Mouse (Mus musculus): ENCODE measurements around the gene Gm10135. TPM values are rescaled to one million over a fixed set of nuclear protein-coding genes. Genes with fewer than 3 reads are reported as not detected.
"Not testable (repeated sequence)": the region's sequence is repeated elsewhere in the genome, so short reads cannot be mapped to it uniquely, and the experiment has no call there.

The Gm10135 gene
- polyA plus RNA-seq, 1 experiment from 2014 or later = not detected

DNA sequence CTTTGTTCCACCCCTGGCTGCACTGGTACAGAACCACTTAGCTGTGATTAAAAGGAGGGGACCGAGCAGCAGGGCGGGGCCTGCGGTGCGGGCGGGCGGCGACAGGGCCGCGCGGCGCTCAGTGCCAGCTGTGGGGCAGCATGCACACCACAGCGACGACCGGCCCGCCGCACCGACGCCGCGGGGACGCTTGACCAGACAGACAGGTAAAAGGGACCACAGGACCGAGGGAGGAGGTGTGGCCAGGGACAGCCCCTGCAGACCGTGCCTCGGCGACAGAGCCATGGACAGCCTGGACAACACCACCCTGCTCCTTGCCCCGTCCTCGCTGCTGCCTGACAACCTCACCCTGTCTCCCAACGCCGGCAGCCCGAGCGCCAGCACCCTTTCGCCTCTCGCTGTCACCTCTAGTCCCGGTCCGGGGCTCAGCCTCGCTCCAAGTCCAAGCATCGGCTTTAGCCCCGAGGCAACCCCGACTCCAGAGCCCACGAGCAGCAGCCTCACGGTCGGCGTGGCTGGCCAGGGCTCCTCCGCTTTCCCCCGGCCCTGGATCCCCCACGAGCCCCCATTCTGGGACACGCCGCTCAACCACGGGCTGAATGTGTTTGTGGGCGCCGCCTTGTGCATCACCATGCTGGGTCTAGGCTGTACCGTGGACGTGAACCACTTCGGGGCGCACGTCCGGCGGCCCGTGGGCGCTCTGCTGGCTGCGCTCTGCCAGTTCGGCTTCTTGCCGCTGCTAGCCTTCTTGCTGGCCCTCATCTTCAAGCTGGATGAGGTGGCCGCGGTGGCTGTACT lies 32.5 kb upstream of the Gm10135 start, which contains the start of gene Slc10a4:
Slc10a4 (plus strand) TSS at position 100 of the 798 bp plus-strand sequence.
- Histone ChIP-seq H3K4me3 (ENCODE audit: low read depth, low read length) (peak within 1 kb of the TSS; percentile 48), H3K9me3 (replicated peaks; ENCODE audit: control insufficient read depth, low read length, poor library complexity, severe bottlenecking) (no peaks in the 10 kb centered on the region), H3K27me3 (ENCODE audit: control insufficient read depth, insufficient read depth, low read depth, low read length) (no peaks in the 10 kb centered on the region), H3K4me2 (ENCODE audit: low read length) (peak within 1 kb of the TSS; percentile 66), H3K36me3 (ENCODE audit: control insufficient read depth, insufficient read depth, low read length) (no peaks in the 10 kb centered on the region), H3K27ac (ENCODE audit: low read length) (no peak within 1 kb of the TSS), H3K9ac (ENCODE audit: low read depth, low read length) (peak within 1 kb of the TSS; percentile 67), H3K4me1 (ENCODE audit: control insufficient read depth, insufficient read depth, low read length) (0 out of 2 replicates have a peak, but pooled peaks cover 2% of the 10 kb centered on the region)
- WGBS = 5% methylated on average over 65 of the region's 65 CpGs
- peak; percentile 90 for ATAC-seq

DNA sequence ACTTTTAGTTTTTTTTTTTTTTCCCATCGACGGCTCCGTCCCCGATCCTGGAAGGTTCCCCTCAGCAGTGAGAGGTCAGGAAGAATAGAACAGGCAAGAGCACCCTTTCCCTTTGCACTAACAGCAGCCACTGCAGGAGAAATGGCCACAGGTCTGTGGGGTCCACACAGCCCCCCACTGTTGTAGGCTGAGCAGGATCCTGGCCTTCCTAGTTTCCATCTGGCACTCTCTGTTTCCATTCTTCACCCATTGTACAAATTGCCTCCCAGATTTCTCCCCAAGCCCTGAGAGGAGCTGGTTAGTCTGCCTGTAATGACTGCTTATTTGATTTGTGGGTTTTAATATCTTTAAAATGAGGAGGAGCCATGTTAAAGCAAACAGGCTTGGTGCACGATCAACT lies 29.5 kb upstream of the Gm10135 start:
- no peaks in the 10 kb centered on the region for H3K9me3 ChIP-seq (replicated peaks; ENCODE audit: control insufficient read depth, low read length, poor library complexity, severe bottlenecking)
- no peaks in the 10 kb centered on the region for H3K36me3 ChIP-seq (ENCODE audit: control insufficient read depth, insufficient read depth, low read length)
- 87% methylated on average over 5 of the region's 5 CpGs for WGBS
- H3K4me3 ChIP-seq (ENCODE audit: low read depth, low read length) = no peak overlapping the region
- H3K4me2 ChIP-seq (ENCODE audit: low read length) = no peak overlapping the region
- H3K4me1 ChIP-seq (ENCODE audit: control insufficient read depth, insufficient read depth, low read length) = 0 out of 2 replicates have a peak, but pooled peaks cover 2% of the 10 kb centered on the region
- no peak overlapping the region for H3K9ac ChIP-seq (ENCODE audit: low read depth, low read length)
- H3K27me3 ChIP-seq (ENCODE audit: control insufficient read depth, insufficient read depth, low read depth, low read length) = no peaks in the 10 kb centered on the region
- H3K27ac ChIP-seq (ENCODE audit: low read length) = no peak overlapping the region
- no peak for ATAC-seq

DNA sequence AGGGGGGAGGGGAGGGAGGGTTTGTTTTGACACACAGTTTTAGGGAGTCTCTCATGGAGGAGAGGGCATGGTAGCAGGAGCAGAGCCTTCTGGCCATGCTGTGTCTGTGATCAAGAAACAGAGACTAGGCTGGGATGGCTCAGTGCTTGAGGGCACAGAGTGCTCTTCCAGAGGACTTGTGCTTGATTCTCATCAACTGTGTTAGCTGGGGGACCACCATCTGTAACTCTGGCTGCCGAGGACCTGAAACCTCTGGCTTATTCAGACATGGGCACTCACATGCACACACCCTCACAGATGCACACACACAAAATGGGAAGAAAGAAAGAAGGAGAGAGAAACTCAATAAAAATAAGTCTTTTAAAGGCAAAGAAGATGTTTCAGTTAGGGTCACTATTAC lies 24.0 kb upstream of the Gm10135 start:
- not testable (repeated sequence) for H3K4me3 ChIP-seq (ENCODE audit: low read depth, low read length); H3K9me3 ChIP-seq (replicated peaks; ENCODE audit: control insufficient read depth, low read length, poor library complexity, severe bottlenecking); ATAC-seq; H3K9ac ChIP-seq (ENCODE audit: low read depth, low read length); H3K27ac ChIP-seq (ENCODE audit: low read length); H3K4me1 ChIP-seq (ENCODE audit: control insufficient read depth, insufficient read depth, low read length); H3K36me3 ChIP-seq (ENCODE audit: control insufficient read depth, insufficient read depth, low read length); H3K4me2 ChIP-seq (ENCODE audit: low read length); H3K27me3 ChIP-seq (ENCODE audit: control insufficient read depth, insufficient read depth, low read depth, low read length)
- WGBS = 84% methylated on average over 1 of the region's 1 CpGs

DNA sequence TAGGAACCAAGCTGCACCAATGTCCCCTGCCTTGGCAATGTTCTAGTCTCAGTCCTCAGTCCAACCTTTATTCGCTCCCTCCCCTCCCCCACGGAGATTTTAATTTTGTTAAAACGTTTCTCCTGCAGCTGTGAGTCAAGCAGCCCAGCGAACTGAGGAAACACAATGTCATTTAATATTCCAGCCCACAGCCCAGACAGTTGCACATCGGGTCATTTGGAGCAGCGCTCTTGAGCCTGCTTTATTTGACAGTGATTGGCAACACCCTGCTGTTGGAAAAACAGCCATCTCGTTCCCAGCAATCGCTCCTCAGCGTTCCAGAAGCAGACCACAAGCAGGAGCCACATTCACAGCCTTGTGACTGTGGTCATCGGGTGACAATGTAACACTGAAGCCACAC lies 20.9 kb upstream of the Gm10135 start:
- no peaks in the 10 kb centered on the region for H3K36me3 ChIP-seq (ENCODE audit: control insufficient read depth, insufficient read depth, low read length)
- peaks cover 9% of the 10 kb centered on the region; the same call in 1 of the 2 replicates for H3K4me1 ChIP-seq (ENCODE audit: control insufficient read depth, insufficient read depth, low read length)
- no peak for ATAC-seq
- no peak overlapping the region for H3K27ac ChIP-seq (ENCODE audit: low read length)
- 0 out of 2 replicates have a peak overlapping the region, but pooled peaks have one; percentile 6 for H3K4me2 ChIP-seq (ENCODE audit: low read length)
- no peak overlapping the region for H3K9ac ChIP-seq (ENCODE audit: low read depth, low read length)
- WGBS = 15% methylated on average over 10 of the region's 10 CpGs
- no peaks in the 10 kb centered on the region for H3K9me3 ChIP-seq (replicated peaks; ENCODE audit: control insufficient read depth, low read length, poor library complexity, severe bottlenecking)
- H3K4me3 ChIP-seq (ENCODE audit: low read depth, low read length) = no peak overlapping the region
- no peaks in the 10 kb centered on the region for H3K27me3 ChIP-seq (ENCODE audit: control insufficient read depth, insufficient read depth, low read depth, low read length)

DNA sequence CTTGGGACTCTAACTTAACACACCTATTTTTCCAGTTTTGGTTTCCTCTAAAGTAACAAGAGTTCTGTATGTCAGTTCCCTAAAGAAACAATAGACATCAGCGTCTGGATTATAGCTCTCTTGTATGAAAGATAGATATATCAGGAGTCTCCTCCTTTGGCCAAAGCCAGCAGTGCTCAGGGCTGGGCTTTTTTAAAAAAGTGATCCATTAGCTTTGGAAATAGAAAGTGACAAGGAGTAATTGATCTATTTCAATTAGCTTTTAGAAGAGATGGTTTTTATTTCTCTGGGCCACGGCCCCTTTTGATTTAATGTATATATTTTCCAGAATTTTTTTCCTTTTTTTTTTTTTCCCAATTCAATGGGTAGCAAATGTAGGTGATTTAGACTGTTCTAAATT lies 20.4 kb upstream of the Gm10135 start:
- Histone ChIP-seq H3K9me3 (replicated peaks; ENCODE audit: control insufficient read depth, low read length, poor library complexity, severe bottlenecking) (no peaks in the 10 kb centered on the region), H3K4me2 (ENCODE audit: low read length) (no peak overlapping the region), H3K27me3 (ENCODE audit: control insufficient read depth, insufficient read depth, low read depth, low read length) (no peaks in the 10 kb centered on the region), H3K36me3 (ENCODE audit: control insufficient read depth, insufficient read depth, low read length) (no peaks in the 10 kb centered on the region), H3K4me1 (ENCODE audit: control insufficient read depth, insufficient read depth, low read length) (peaks cover 9% of the 10 kb centered on the region; the same call in 1 of the 2 replicates), H3K27ac (ENCODE audit: low read length) (no peak overlapping the region), H3K4me3 (ENCODE audit: low read depth, low read length) (no peak overlapping the region), H3K9ac (ENCODE audit: low read depth, low read length) (no peak overlapping the region)
- WGBS = 62% methylated on average over 2 of the region's 2 CpGs
- ATAC-seq = no peak

DNA sequence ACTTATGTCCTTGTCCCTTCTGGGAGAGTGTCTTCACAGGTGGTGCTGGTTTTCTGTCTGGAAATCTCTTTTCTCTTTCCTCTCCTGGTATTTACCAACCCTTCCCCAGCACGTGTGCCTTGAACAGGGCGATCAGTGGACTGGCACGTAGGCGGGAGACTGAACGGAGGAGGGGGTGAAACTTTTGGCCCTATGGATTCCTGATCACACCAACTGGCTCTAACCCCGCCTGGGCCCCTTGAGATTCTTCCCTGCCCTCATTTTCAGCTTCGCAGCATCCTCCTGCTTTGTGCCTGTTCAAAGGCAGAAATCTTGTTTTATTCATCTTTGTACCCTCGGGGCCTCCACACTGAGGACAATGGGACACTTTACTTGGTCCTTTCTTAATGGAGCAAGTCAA lies 19.9 kb upstream of the Gm10135 start:
- Histone ChIP-seq H3K4me1 (ENCODE audit: control insufficient read depth, insufficient read depth, low read length) (peaks cover 9% of the 10 kb centered on the region; the same call in 1 of the 2 replicates), H3K9me3 (replicated peaks; ENCODE audit: control insufficient read depth, low read length, poor library complexity, severe bottlenecking) (no peaks in the 10 kb centered on the region), H3K4me2 (ENCODE audit: low read length) (no peak overlapping the region), H3K9ac (ENCODE audit: low read depth, low read length) (no peak overlapping the region), H3K27ac (ENCODE audit: low read length) (no peak overlapping the region), H3K27me3 (ENCODE audit: control insufficient read depth, insufficient read depth, low read depth, low read length) (no peaks in the 10 kb centered on the region), H3K4me3 (ENCODE audit: low read depth, low read length) (no peak overlapping the region), H3K36me3 (ENCODE audit: control insufficient read depth, insufficient read depth, low read length) (no peaks in the 10 kb centered on the region)
- 19% methylated on average over 8 of the region's 8 CpGs for WGBS
- no peak for ATAC-seq

GRCm38 (mm10) chr5:72992474-72992873 lies 18.0 kb upstream of the Gm10135 start:
- H3K4me1 ChIP-seq (ENCODE audit: control insufficient read depth, insufficient read depth, low read length) = peaks cover 9% of the 10 kb centered on the region; the same call in 1 of the 2 replicates

GRCm38 (mm10) chr5:72989756-72990155 lies 15.3 kb upstream of the Gm10135 start:
- no peak for ATAC-seq
- Histone ChIP-seq H3K9ac (ENCODE audit: low read depth, low read length) (no peak overlapping the region), H3K4me2 (ENCODE audit: low read length) (no peak overlapping the region), H3K9me3 (replicated peaks; ENCODE audit: control insufficient read depth, low read length, poor library complexity, severe bottlenecking) (no peaks in the 10 kb centered on the region), H3K4me3 (ENCODE audit: low read depth, low read length) (no peak overlapping the region), H3K4me1 (ENCODE audit: control insufficient read depth, insufficient read depth, low read length) (peaks cover 5% of the 10 kb centered on the region; the same call in 1 of the 2 replicates), H3K27me3 (ENCODE audit: control insufficient read depth, insufficient read depth, low read depth, low read length) (no peaks in the 10 kb centered on the region), H3K36me3 (ENCODE audit: control insufficient read depth, insufficient read depth, low read length) (no peaks in the 10 kb centered on the region), H3K27ac (ENCODE audit: low read length) (no peak overlapping the region)
- WGBS = 56% methylated on average over 8 of the region's 8 CpGs

More at GRCm38 (mm10) chr5:72992474-72992873, 18.0 kb upstream of the Gm10135 start:
- Histone ChIP-seq H3K27ac (ENCODE audit: low read length) (no peak overlapping the region), H3K27me3 (ENCODE audit: control insufficient read depth, insufficient read depth, low read depth, low read length) (no peaks in the 10 kb centered on the region), H3K9me3 (replicated peaks; ENCODE audit: control insufficient read depth, low read length, poor library complexity, severe bottlenecking) (no peaks in the 10 kb centered on the region), H3K4me3 (ENCODE audit: low read depth, low read length) (no peak overlapping the region), H3K36me3 (ENCODE audit: control insufficient read depth, insufficient read depth, low read length) (no peaks in the 10 kb centered on the region), H3K9ac (ENCODE audit: low read depth, low read length) (no peak overlapping the region), H3K4me2 (ENCODE audit: low read length) (no peak overlapping the region)
- 97% methylated on average over 1 of the region's 1 CpGs for WGBS
- no peak for ATAC-seq

GRCm38 (mm10) chr5:72987786-72988185 lies 13.3 kb upstream of the Gm10135 start:
- no peak overlapping the region for H3K9ac ChIP-seq (ENCODE audit: low read depth, low read length)
- WGBS = 91% methylated on average over 7 of the region's 7 CpGs
- H3K36me3 ChIP-seq (ENCODE audit: control insufficient read depth, insufficient read depth, low read length) = no peaks in the 10 kb centered on the region
- H3K4me1 ChIP-seq (ENCODE audit: control insufficient read depth, insufficient read depth, low read length) = no peaks in the 10 kb centered on the region
- H3K27ac ChIP-seq (ENCODE audit: low read length) = no peak overlapping the region
- ATAC-seq = no peak
- H3K27me3 ChIP-seq (ENCODE audit: control insufficient read depth, insufficient read depth, low read depth, low read length) = no peaks in the 10 kb centered on the region
- no peak overlapping the region for H3K4me2 ChIP-seq (ENCODE audit: low read length)
- H3K9me3 ChIP-seq (replicated peaks; ENCODE audit: control insufficient read depth, low read length, poor library complexity, severe bottlenecking) = no peaks in the 10 kb centered on the region
- no peak overlapping the region for H3K4me3 ChIP-seq (ENCODE audit: low read depth, low read length)
